Mouse (Mus musculus) C2C12 (cell line): Measurements from ENCODE around the gene Nod1. TPM values are rescaled to one million over a fixed set of nuclear protein-coding genes. Genes with fewer than 3 reads are reported as not detected.

ENCODE experiments used
- H3K27me3 ChIP-seq: one replicate; pipeline ENCODE4 v1.6.1; 2011; ENCODE audit not compliant: control insufficient read depth, insufficient read depth, insufficient read length
- H3K36me3 ChIP-seq: one replicate; pipeline ENCODE4 v1.6.1; 2011; ENCODE audit not compliant: control insufficient read depth, insufficient read depth
- H3K4me3 ChIP-seq: one replicate; pipeline ENCODE4 v1.5.1; 2011; ENCODE audit warnings: mild to moderate bottlenecking, control low read depth; ENCODE audit not compliant: poor library complexity, insufficient read depth, severe bottlenecking
- H3K79me2 ChIP-seq: one replicate; pipeline ENCODE4 v1.6.1; 2011; ENCODE audit not compliant: control insufficient read depth, insufficient read depth
- H3K79me3 ChIP-seq: one replicate; pipeline ENCODE4 v1.6.1; 2011; ENCODE audit warnings: low read depth, control low read depth
- H3ac ChIP-seq: one replicate; pipeline ENCODE3; 2011; ENCODE audit warnings: low read depth; ENCODE audit not compliant: control insufficient read depth, insufficient read length
- CEBPB ChIP-seq: IDR thresholded peaks from one replicate; pipeline ENCODE4 v1.6.1; 2011; ENCODE audit warnings: low read depth, mild to moderate bottlenecking, control low read depth, moderate library complexity
- CTCF ChIP-seq: IDR thresholded peaks from one replicate; pipeline ENCODE4 v1.5.1; 2011; ENCODE audit not compliant: control insufficient read depth, insufficient read depth, insufficient read length
- FOSL1 ChIP-seq: IDR thresholded peaks from one replicate; pipeline ENCODE4 v1.8.0; 2011; ENCODE audit warnings: mild to moderate bottlenecking, low read length; ENCODE audit not compliant: poor library complexity, insufficient read depth, severe bottlenecking
- MAX ChIP-seq: IDR thresholded peaks from one replicate; pipeline ENCODE4 v1.6.1; 2011; ENCODE audit warnings: mild to moderate bottlenecking, control low read depth
- MYOD1 ChIP-seq: IDR thresholded peaks from one replicate; pipeline ENCODE4 v1.6.1; 2011; ENCODE audit warnings: low read depth; ENCODE audit not compliant: control insufficient read depth, insufficient read length
- MYOG ChIP-seq: IDR thresholded peaks from one replicate; pipeline ENCODE4 v1.6.1; 2011; ENCODE audit not compliant: control insufficient read depth, insufficient read length; ENCODE audit errors: extremely low read depth
- USF1 ChIP-seq: IDR thresholded peaks from one replicate; pipeline ENCODE4 v1.6.1; 2011; ENCODE audit warnings: low read depth, mild to moderate bottlenecking, control low read depth, moderate library complexity
- polyA plus RNA-seq: library from polyadenylated mRNA; unstranded; fragments of >200 nt; fragmentation: generic; extraction: Trizol; gene quantifications from one replicate; pipeline ENCODE4 v1.2.1, GENCODE M21; 2012; ENCODE audit warnings: missing spikeins

The Nod1 gene
- polyA plus RNA-seq, 1 experiment = 1.1 TPM

DNA sequence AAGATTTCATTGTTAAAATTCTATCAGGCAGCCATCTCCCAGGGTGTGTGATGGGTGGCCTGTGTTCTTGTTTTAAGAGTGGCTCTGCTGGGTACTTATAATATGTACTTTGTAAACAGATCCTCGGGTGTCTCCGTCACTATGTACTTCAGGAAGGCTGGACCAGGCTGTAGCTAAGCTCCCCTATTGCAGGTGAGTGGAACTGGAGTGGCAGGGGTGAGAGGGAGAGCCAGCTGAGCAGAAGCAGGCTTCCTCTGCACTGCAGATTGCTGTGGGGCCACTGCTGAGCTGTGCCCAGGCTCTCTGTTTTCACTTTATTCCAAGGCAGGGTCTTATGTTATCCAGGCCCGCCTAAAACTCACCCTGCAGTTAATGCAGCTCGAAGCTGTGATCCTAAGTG lies 30.0 kb upstream of the Nod1 start:
- H3K27me3 ChIP-seq = no peaks in the 10 kb centered on the region
- no peak for TF ChIP-seq CEBPB
- TF ChIP-seq CTCF = no peak
- no peak for TF ChIP-seq FOSL1
- TF ChIP-seq MAX = no peak
- no peak for TF ChIP-seq USF1
- TF ChIP-seq MYOD1 = no peak
- no peak for TF ChIP-seq MYOG
- no peak overlapping the region for H3K4me3 ChIP-seq
- H3K79me3 ChIP-seq = no peaks in the 10 kb centered on the region
- H3K79me2 ChIP-seq = no peaks in the 10 kb centered on the region
- no peaks in the 10 kb centered on the region for H3K36me3 ChIP-seq
- no peak overlapping the region for H3ac ChIP-seq

DNA sequence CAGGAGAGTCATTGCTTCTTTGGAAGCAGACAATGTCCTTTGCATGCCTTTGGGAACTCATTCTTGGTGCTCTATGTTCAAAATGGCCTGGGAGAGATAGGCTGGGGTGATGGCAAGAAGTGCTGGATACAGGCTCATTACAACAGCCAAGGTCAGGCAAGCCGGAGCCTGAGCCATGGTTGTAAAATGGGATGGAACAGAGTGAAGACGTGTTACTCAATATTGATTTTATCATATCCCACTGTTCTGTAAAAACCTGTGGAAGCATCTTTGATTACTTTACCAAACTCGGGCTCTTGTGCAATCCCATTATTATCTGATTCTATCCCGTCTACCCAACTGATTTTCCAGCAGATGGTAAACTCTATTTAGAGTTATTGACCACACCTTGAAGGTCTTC lies 28.9 kb upstream of the Nod1 start:
- Histone ChIP-seq H3K79me3 (no peaks in the 10 kb centered on the region), H3K36me3 (no peaks in the 10 kb centered on the region), H3K27me3 (no peaks in the 10 kb centered on the region), H3K79me2 (no peaks in the 10 kb centered on the region), H3ac (no peak overlapping the region), H3K4me3 (no peak overlapping the region)
- TF ChIP-seq CTCF (no peak), FOSL1 (no peak), CEBPB (no peak), MAX (no peak), USF1 (no peak), MYOG (no peak), MYOD1 (no peak)

DNA sequence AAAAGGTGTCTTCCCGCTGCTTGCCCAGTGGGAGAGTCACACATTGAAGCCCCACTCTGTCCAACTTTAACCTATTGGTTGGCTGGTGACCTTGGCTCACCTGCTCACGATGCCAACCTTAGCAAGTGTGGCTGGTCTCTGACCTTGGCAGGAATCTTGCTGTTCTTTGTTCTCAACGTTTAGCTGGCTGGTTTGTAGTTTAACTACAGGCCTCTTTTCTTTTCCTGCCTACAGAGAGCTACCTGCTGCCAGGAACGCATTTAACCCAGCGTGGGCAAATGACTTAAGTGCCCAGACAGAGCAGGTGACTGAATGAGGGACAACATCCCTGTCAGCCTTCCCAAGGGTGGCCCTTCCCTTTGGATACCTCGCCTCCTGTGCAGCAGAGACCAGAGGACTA lies 25.3 kb upstream of the Nod1 start:
- Histone ChIP-seq H3K79me2 (no peaks in the 10 kb centered on the region), H3K4me3 (no peak overlapping the region), H3K79me3 (no peaks in the 10 kb centered on the region), H3ac (no peak overlapping the region), H3K27me3 (no peaks in the 10 kb centered on the region), H3K36me3 (no peaks in the 10 kb centered on the region)
- TF ChIP-seq MYOD1 (no peak), USF1 (no peak), FOSL1 (no peak), CEBPB (no peak), MYOG (no peak)

DNA sequence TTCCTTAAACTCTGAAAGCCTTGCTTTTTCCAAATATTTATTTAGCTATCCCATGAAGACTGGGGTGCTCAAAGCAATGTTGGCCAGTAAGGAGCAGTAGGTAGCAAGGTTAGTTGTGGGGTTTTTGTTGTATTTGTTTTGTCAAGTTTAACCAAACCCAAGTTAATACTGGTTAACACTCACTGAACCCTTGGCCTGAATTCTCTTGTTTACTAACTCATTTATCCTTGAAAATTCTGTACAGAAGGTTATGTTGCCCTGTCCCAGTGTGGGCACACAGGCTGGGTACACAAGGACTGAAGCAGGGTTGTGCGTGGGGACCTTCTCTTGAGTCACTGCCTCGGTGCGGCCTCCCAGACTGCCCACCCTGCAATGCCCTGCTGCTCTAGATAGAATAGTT lies 23.9 kb upstream of the Nod1 start:
- Histone ChIP-seq H3K79me3 (no peaks in the 10 kb centered on the region), H3ac (no peak overlapping the region), H3K36me3 (no peaks in the 10 kb centered on the region), H3K4me3 (no peak overlapping the region), H3K79me2 (no peaks in the 10 kb centered on the region), H3K27me3 (no peaks in the 10 kb centered on the region)
- TF ChIP-seq USF1 (no peak), CTCF (no peak), MYOD1 (no peak)

DNA sequence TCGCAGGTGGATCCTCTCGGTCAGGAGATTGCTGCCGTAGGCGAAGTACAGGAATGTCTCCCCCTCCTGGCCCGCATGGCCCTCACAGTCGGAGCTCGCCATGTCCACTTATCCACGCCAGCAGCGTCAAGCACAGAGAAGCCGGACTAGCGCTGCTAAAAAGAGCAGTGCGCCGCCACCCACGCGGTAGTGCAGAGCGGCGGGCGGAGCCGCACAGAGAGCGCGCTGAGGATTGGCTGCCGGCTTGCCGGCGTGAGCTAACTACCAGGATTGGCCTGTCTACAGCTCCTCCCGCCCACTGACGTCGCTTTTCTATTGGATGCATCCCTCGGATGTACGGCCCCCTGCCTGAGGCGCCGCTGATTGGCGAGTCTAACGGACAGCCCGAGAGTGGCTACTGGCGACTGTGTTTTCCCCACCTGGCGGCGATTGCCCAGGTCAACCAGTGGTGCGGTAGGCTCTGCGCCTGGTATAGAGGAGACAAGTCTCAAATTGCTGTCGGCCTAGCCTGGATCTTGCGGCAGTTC lies 20.4 kb upstream of the Nod1 start, which contains the start of gene Ggct:
Gene Ggct (minus strand): TSS at position 217 of the 527 bp plus-strand sequence.
- TF ChIP-seq CTCF = peak; percentile 83
- no peak for TF ChIP-seq FOSL1
- TF ChIP-seq MAX = peak; percentile 91
- no peak for TF ChIP-seq USF1
- TF ChIP-seq MYOG = no peak
- no peak for TF ChIP-seq CEBPB
- no peak for TF ChIP-seq MYOD1
- Histone ChIP-seq H3K36me3 (no peaks in the 10 kb centered on the region), H3K79me2 (no peaks in the 10 kb centered on the region), H3K79me3 (no peaks in the 10 kb centered on the region), H3ac (peak within 1 kb of the TSS; percentile 74), H3K27me3 (no peaks in the 10 kb centered on the region), H3K4me3 (peak within 1 kb of the TSS; percentile 25)

DNA sequence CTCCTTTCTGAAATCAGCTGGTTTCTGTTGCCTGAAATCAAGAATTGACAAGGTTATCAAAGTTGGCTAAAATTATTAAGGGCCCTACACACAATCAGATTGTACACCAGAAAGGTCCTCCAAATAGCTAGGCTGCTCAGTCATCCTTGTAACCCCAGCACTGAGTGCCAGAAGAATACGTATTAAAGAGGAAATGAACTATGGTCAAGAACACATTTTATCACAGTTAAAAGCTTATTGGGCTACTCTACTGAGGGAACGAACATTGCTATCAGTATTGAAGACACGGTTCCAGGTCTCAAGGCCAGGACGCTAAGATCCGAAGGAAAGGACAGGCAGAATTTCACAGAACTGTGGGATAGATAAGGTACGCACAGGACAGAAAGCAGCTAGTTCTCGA lies 19.7 kb upstream of the Nod1 start:
- H3K79me3 ChIP-seq = no peaks in the 10 kb centered on the region
- H3ac ChIP-seq = no peak overlapping the region
- H3K79me2 ChIP-seq = no peaks in the 10 kb centered on the region
- TF ChIP-seq MYOG (no peak), MAX (no peak), CTCF (no peak), FOSL1 (no peak), MYOD1 (no peak), USF1 (no peak), CEBPB (no peak)
- peak overlapping the region; percentile 25 for H3K4me3 ChIP-seq
- H3K27me3 ChIP-seq = no peaks in the 10 kb centered on the region
- H3K36me3 ChIP-seq = no peaks in the 10 kb centered on the region
